Mouse (Mus musculus): ENCODE measurements around the gene Dock8. TPM values are rescaled to one million over a fixed set of nuclear protein-coding genes. Genes with fewer than 3 reads are reported as not detected.

Gene Dock8
- total RNA-seq, 2 experiments from 2014 or later, result 33.5 to 68.5 TPM

DNA sequence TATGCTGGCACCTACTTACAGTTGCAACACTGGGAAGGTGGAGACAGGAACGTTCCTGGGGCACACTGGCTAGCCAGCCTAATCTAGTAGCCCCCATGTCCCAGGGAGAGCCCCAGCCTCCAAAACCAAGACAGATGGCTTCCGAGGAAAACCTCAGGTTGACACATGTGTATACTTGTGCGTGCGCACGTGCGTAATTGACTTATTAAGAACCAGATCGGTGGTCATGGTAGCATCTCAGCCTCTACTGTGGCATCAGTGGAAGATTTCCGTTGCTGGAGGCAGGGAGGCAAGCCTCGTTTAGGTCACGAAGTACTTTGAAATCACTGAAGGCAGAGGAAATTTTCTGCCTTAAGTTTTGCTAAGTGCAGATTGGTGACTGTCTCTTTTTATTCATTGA is 56.9 kb downstream of the Dock8 start:
- no peak for ATAC-seq (replicated peaks; ENCODE audit: low FRiP score, poor library complexity, severe bottlenecking)

DNA sequence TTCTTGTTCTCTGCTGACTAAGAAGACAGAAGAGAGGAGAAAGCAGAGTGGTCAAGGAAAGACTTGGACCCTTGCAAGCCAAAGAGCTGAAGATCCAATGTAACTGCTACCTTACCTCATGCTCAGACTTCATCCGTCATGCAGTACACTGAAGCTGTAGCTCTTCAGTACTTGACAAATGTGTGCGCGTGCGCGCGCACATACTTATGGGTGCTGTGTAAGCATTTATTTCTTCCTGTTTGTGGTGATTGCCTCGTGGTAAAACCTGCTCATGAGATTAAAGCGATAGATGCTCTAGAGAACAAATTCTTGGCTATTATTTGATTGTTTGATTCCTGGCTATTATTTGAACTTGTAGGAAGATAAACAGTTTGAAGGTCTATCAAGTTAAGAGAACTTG is 58.5 kb downstream of the Dock8 start:
- no peak for ATAC-seq (replicated peaks; ENCODE audit: low FRiP score, poor library complexity, severe bottlenecking)

DNA sequence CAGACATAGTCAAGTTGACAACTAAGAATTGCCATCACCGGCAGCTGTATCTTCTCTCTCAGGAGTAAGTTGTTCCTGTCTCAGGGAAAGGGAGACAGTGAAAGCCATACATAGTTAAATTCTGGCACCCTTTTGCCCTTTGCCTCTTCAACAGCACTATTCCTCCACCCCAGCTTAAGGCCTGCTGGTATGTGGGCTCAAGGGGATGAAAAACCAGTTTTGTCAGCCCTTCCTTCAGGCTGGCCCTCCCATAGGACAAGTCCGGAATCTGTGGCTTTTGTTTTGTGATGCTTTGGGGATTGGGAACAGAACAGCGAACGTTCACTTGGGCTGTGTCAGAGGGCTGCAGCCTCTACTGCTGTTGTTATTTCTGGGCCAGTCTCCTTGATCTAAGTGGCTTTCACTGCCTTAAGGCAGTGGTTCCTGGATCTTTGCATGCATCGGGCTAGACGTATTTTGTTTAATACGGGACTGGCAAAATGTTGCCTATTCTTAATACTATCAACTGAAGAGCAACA is 60.6 kb downstream of the Dock8 start:
- no peak for ATAC-seq (replicated peaks; ENCODE audit: low FRiP score, poor library complexity, severe bottlenecking)

DNA sequence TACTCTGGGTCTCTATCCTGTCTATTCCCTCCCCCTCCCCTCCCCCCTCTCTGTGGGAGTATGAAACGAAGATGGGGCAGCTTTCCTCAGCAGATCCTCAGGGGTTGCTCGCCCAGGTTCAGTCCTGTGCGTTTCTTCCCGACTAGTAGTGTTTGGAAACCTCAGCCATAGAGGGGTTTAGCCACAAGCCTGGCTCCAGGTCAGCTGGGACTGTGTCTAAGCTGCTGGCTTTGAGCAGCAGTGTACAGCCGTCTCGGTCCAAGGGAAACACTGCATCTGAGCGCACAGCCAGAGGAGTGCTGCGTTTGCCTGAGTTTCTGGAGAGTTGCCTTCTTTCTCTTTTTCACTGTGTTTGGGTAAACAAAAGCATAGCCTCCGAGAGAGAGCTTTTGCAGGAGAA is 61.0 kb downstream of the Dock8 start:
- ATAC-seq (replicated peaks; ENCODE audit: low FRiP score, poor library complexity, severe bottlenecking), result no peak

DNA sequence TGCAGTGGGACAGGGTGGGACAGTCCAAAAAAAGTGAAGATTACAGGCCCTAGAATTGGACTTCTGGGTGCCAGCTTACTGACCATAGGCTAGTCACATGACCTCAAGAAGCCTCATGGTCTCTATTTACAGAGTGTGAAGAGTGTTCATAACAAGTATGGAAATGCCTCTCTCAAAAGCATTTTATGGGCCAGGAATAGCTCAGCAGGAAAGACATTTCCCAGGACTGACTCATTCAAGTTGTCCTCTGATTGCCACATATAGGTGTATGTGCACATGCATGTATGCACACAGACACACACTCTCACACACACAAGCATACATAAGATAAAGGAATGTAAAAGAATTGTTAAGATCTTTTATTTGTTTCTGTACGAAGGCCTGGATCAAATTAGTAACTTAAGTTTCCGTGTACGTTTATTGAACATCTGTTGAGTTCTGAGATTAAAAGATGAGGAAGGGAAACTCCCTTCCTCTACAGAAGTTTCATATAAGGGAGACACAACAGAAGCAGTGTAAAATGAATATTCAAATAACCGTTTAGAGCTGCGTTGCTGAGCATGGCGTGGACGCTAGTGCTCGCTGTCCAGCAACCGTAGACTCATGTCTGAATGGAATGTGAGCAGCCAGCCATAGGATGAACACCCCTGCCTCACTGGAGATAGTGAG is 63.0 kb downstream of the Dock8 start:
- no peak for ATAC-seq (replicated peaks; ENCODE audit: low FRiP score, poor library complexity, severe bottlenecking)

DNA sequence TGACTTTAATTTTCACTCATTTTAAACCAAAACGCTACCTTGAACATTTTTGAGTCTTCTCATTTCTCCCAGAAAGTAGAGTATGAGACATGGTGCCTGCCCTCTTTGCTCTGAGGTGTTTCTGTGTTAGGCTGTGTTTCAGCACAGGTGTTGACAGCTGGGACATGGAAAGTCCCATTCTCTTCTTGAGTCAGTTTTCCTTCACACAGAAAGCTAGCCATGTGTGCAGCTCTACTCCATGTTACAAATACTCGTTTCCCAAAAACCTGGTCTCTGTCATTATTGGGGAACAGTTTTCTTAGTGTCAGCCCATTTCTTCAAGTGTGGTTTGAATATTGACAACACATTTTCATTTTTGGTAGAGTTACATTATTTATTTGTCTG is 63.5 kb downstream of the Dock8 start:
- no peak for ATAC-seq (replicated peaks; ENCODE audit: low FRiP score, poor library complexity, severe bottlenecking)

DNA sequence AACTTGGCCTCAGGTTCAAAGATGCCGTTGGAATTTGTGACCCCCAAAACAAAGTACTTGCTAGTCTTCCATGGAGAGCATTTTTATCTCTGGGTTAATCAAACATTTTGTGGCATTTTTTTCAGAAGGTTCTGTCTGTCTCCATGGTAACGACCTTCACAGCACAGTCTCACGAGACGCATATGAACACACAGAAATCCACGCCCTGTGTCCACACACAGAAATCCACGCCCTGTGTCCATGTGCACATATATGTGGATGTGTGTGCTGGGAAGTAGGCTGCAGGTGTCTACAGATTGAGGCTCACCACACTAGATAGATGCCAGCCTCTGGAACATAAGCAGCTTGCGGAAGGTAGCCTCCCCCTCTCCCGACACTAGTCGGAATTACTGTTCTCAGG is 66.9 kb downstream of the Dock8 start:
- ATAC-seq (replicated peaks; ENCODE audit: low FRiP score, poor library complexity, severe bottlenecking), result no peak

DNA sequence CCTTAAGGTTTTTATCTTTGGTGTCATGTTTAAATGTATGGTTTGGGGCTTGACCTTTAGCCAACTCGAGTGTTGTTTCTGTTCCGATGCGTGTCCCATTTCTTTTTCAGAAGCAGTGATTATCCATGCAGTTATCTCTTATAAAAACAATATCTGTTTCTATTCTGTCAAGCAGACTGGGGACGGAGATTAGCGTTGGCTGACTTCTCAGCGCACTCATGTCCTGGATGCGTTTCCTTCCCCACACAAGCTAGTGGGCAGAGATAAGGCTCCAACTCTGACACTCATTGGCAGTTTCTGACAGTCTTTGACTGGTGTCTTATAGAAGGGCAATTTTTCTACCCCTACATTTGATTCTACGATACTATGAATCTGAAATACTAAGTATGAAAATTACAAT is 69.2 kb downstream of the Dock8 start:
- no peak for ATAC-seq (replicated peaks; ENCODE audit: low FRiP score, poor library complexity, severe bottlenecking)

DNA sequence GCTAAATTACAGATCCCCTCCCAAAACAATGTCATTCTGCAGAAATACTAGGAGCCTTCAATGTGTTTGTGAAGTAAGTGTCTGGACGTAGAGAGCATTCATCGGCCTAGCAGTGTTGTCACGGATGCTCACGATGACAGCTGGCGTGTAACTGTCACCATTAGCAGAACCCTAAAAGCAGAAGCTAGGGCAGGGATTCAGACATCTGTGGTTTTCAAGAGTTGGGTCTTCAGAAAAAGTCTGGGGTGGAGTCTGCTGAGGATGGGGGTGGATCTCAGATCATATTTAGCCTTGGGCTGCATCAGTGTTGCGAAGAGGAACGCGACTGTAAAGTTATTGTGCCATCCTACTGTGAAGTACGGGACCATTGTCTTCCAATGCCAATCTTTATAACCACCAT is 73.2 kb downstream of the Dock8 start:
- no peak for ATAC-seq (replicated peaks; ENCODE audit: low FRiP score, poor library complexity, severe bottlenecking)

DNA sequence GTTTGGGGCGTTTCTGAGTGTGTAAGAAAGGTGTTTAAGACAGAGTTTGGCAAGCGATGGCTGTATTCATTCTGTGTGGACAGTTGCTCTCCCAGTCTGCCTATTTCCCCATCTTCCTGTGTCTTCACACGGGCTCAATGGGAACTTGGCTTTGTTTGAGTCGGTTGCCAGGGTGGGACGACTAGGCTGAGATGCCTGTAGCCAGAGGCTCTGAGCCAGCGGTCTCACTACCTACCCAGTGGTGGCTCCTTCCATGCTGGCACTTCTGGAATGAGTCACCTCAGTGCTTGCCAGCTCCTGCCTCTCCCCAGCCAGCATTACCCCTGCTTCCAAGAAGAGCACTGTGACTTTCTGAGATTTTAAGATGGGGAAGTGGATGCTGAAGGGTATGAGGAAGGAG is 75.4 kb downstream of the Dock8 start:
- ATAC-seq (replicated peaks; ENCODE audit: low FRiP score, poor library complexity, severe bottlenecking), result no peak

DNA sequence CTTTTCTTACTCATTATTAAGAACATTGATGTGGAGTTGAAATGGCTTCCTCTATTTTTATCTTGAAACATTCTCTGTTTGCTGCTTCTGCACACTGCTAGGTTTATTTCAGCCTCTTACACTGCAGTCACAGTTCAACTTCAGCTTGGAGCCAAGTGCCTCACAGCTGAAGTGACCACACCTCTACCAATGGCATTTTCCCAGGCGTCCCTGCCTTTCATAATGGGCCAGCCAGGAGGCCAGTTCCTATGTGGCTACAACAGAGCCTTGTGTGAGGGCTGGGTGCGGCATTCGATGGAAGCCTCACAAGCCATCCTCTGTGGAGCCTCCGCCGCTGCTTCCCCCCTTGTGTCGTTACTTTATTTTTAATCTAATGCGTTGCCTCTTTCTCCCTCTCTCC is 78.3 kb downstream of the Dock8 start:
- no peak for ATAC-seq (replicated peaks; ENCODE audit: low FRiP score, poor library complexity, severe bottlenecking)

DNA sequence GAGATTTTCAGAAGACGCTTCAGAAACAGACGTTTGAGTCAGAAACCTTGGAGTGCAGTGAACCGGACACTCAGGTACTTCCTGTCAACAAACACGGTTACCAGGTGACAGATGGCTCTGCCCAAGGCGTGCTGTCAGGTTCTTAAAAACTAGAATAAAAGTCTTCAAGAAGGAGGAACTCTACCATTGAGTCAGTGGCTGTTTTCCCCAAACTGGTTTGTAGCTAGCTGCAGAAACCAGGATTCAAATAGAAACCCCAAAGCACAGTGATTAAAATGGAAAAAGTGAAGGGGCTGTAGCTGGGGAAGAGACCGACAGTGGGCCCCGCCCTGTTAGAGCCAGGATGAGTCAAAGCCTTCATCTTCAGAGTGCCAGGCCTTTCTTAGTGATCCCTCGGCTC is 78.8 kb downstream of the Dock8 start:
- ATAC-seq (replicated peaks; ENCODE audit: low FRiP score, poor library complexity, severe bottlenecking), result no peak

DNA sequence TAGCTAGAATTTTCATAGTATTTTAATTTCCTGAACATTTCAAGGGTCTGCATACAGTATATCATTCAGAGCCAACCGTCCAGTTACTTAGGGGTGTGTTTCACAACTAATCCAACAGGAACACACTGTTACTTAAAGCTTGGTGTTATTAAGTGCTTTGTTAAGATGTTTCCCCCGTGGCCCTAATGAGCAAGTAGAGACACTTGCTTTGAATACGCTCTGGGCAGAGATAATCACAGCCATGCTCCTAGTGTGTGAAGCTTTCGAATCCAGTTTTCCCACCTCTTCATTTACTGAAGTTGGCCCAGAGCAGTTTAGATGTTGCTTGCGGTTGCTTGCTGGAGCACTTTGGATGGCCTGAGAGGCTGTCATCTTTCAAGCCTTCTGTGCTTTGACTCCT is 80.8 kb downstream of the Dock8 start:
- no peak for ATAC-seq (replicated peaks; ENCODE audit: low FRiP score, poor library complexity, severe bottlenecking)

DNA sequence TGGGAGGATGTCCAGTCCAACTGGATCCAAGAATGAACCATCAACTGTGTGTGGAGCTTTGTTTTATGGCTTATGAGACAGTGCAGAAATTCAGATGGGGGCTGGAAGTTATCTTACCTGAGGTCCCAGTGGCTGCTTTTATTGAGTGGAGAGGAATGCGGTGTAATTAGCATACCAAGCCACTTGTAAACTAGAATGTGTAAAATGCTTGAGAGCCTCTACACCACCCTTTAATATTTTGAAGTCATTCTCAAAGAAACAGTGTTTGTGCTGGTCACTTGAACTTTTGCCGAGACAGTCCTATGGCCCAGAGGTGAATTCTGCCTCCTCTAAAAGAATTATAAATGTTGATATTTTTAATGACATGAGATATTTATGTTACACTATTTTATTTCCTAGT is 83.5 kb downstream of the Dock8 start:
- no peak for ATAC-seq (replicated peaks; ENCODE audit: low FRiP score, poor library complexity, severe bottlenecking)

DNA sequence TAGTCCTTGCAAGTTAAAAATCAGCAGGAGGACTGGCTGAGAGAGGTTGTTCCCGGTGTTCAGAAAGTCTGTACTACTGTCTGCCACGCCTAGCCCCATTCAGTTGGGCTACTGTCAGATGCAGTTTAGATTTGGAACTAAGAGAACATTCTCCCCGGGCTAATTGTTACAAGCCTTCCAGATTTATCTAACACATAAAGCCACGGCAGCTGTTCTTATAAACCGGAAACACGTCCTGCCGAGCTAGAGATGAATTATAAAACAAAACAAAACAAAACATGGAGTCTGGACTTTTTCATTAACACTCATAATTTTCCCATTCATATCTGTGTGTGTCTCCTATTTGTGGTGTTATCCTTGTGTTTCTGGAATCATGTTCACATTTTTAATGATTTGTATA is 87.8 kb downstream of the Dock8 start:
- no peak for ATAC-seq (replicated peaks; ENCODE audit: low FRiP score, poor library complexity, severe bottlenecking)

DNA sequence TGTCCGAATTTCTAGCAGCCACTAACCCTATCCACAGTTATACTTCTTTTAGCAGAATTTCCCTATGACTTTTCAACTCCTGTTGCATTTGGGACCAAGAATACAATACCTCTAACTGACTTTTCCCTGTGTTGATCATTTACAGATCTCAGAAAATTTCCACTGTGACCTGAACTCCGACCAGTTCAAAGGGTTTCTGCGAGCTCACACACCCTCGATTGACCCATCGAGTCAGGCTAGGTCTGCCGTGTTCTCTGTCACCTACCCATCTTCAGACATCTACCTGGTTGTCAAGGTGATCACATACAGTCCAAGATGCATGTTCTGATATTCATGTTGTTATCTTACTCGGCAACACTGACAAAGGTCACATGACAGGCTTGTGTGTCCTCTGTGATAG is 90.4 kb downstream of the Dock8 start:
- ATAC-seq (replicated peaks; ENCODE audit: low FRiP score, poor library complexity, severe bottlenecking), result no peak

DNA sequence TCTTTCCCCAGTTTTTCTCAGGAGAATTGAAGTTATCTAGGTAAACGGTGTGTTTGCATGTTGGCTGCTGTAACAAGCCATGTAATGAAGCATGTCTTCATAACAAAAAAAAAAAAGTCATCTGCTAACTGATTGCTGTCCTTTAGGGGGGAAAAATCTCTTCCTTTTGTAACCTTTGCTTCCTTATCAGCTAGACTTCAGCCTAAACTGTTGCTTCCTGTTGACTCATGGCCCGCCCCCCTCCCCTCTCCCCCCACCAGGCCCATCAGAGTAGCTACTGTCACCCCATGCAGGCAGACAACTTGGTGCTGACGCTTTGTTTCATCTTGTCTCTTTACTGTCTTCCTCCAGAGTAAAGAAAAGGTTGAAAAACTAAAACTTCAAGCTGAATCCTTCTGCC is 95.8 kb downstream of the Dock8 start:
- ATAC-seq (replicated peaks; ENCODE audit: low FRiP score, poor library complexity, severe bottlenecking), result no peak

DNA sequence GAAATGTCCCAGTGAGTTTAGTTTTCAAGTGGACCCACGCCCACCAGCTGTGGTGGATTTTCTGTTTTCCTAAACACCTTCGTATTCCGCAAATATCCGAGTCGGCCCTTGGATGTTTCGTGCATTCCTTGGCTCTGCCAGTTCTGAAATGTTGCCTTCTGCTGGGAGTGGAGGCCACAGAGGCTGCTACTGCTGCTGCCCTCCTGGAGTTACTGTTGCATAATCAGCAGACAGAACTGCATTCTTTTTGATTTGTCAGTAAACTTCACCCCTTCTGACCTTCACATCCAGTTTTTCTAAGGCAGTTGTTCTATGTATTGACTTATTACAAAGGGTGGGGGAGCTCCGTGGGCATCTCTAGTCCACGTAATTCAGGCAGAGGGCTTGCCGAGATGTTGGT is 97.0 kb downstream of the Dock8 start:
- no peak for ATAC-seq (replicated peaks; ENCODE audit: low FRiP score, poor library complexity, severe bottlenecking)

DNA sequence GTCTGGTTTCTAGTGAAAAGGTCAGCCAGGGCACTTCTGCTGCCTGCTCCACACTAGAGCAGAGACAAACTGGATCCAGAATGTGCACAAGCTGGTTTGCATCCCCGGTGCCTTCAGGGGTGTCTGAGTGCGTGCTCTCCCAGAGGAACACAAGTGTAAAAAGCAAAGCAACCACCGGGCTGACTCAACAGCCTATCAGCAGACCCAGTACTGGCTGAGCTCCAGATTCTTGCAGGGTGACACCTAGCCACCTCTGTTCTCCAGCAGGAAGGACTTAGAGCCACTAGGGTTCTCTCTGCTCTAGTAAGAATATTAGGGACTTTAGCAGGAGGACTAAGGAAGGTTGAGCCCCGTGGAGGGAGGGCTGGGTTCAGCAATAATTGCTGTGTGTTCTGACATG is 97.7 kb downstream of the Dock8 start:
- ATAC-seq (replicated peaks; ENCODE audit: low FRiP score, poor library complexity, severe bottlenecking), result no peak

DNA sequence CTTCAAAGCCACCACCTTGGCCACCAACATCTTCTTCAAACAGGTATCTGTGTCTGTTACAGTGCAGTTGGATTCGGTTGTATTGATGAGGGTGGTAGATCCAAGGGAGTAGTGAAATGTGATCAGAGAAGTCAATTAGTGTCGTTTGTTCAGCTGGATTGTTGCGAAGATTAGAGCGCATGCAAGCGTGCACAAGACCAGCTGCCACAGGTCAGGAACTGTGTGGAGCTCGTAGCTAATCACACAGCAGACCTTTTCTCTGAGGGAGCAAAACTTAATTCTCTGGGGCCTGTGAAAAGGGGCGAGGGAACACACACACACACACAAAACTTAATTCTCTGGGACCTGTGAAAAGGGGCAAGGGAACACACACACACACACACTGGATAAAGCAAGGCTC is 98.2 kb downstream of the Dock8 start:
- ATAC-seq (replicated peaks; ENCODE audit: low FRiP score, poor library complexity, severe bottlenecking), result no peak

DNA sequence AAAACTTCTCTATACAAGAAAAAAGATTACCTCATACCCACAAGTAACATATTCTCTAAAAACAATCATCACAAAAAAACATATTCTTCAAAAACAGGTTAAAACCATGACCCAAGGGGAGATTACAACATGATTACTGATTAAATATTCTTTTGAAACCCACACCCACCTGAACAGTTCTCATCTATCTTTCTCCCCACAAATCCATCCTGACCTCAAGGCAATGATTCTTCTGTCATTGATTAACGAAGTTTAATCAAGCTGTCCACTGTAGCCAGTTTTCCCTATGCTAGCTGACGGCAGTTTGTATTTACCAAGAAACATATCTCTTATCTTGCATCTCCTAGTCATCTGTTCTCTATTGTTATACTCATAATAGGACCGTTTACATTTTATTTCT is 98.6 kb downstream of the Dock8 start:
- no peak for ATAC-seq (replicated peaks; ENCODE audit: low FRiP score, poor library complexity, severe bottlenecking)

DNA sequence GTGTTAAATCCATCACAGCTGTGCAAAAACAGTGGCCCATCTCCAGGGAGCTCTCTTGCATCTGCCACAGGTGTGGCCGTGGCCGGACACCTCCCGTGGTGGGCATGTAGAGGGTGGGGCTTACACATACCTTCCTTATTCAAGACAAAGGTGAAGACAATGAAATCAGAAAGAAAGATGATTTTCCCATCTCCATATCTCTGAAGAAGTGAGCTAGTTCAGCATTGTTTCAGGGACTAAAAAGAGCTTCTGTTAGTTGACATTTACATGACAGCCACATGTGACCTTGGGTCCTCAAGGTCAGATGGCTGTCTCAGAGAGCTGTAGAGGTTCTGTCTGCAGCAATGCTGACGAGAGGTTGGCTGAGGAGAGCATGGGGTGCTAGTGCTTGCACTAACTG is 99.6 kb downstream of the Dock8 start:
- ATAC-seq (replicated peaks; ENCODE audit: low FRiP score, poor library complexity, severe bottlenecking), result no peak

Data from erythroid progenitor cell, adult 5-6 weeks (primary cell).